Mouse (Mus musculus) spleen, adult 2 months (tissue): Measurements from ENCODE around the gene Arid3b.

Source experiments
- CTCF ChIP-seq: fragments of 200-500 bp; IDR thresholded peaks from 2 replicates; pipeline ENCODE4 v1.5.1; 2011; ENCODE audit warnings: mild to moderate bottlenecking, inconsistent platforms; ENCODE audit not compliant: insufficient read depth, insufficient read length, insufficient replicate concordance; ENCODE audit errors: extremely low read depth
- POLR2A ChIP-seq: fragments of 200-500 bp; IDR thresholded peaks from 2 replicates; pipeline ENCODE4 v1.6.1; 2011; ENCODE audit warnings: low read depth, low read length, inconsistent platforms

DNA sequence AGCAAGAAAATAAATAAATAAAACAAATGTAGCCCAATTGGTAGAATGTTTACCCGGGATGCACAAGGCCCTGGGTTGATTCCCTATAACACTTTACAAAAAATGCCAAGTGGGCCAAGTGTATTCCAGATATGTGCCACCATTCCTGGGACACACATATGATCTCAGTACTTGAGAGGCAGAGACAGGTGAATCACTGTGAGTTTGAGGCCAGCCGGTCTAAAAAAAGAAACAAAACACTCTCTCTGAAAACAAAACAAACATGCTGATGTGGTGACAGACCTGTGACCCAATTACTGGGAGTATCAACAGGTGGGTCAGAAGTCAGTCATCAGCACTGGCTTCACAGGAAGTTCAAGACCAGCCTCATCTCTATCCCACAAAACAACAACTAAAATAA lies 19.9 kb upstream of the Arid3b start:
- no peak for TF ChIP-seq CTCF
- no peak for TF ChIP-seq POLR2A
